Mouse (Mus musculus) forebrain, embryonic 16.5 days (tissue): ENCODE measurements around the gene Mrpl41. TPM values are rescaled to one million over a fixed set of nuclear protein-coding genes. Genes with fewer than 3 reads are reported as not detected.
"Not testable (repeated sequence)": the region's sequence is repeated elsewhere in the genome, so short reads cannot be mapped to it uniquely, and the experiment has no call there.

Experiments
- ATAC-seq: fragments of 200-750 bp; cut with Nextera tagmentation; 2 replicates; pipeline ENCODE4 v1.8.0; 2017; ENCODE audit warnings: mild to moderate bottlenecking, moderate library complexity
- H3K27ac ChIP-seq: fragments of 300-500 bp; sonication (generic); 2 replicates; pipeline ENCODE4 v1.5.1; 2014; ENCODE audit warnings: low read length, control low read depth
- H3K27me3 ChIP-seq: fragments of 300-500 bp; sonication (generic); replicated peaks from 2 replicates; pipeline ENCODE4 v1.6.1; 2014; ENCODE audit warnings: low read length; ENCODE audit not compliant: control insufficient read depth, insufficient read depth
- H3K36me3 ChIP-seq: fragments of 300-500 bp; sonication (generic); 2 replicates; pipeline ENCODE4 v1.6.1; 2014; ENCODE audit not compliant: control insufficient read depth, insufficient read depth
- H3K4me1 ChIP-seq: fragments of 300-500 bp; sonication (generic); replicated peaks from 2 replicates; pipeline ENCODE4 v1.6.1; 2014; ENCODE audit warnings: low read length; ENCODE audit not compliant: control insufficient read depth, insufficient read depth
- H3K4me2 ChIP-seq: fragments of 300-500 bp; sonication (generic); 2 replicates; pipeline ENCODE4 v1.6.1; 2014; ENCODE audit warnings: mild to moderate bottlenecking, low read length, control low read depth
- H3K4me3 ChIP-seq: fragments of 300-500 bp; sonication (generic); replicated peaks from 2 replicates; pipeline ENCODE4 v1.5.1; 2014; ENCODE audit warnings: mild to moderate bottlenecking, low read length, control low read depth
- H3K9ac ChIP-seq: fragments of 300-500 bp; sonication (generic); replicated peaks from 2 replicates; pipeline ENCODE4 v1.6.1; 2014; ENCODE audit warnings: low read depth, low read length, control low read depth
- H3K9me3 ChIP-seq: fragments of 300-500 bp; sonication (generic); 2 replicates; pipeline ENCODE4 v1.6.1; 2016; ENCODE audit warnings: low read length; ENCODE audit not compliant: control insufficient read depth
- WGBS: fragments of 180-500 bp; shearing (Covaris S2); extraction: QIAGEN DNeasy Blood & Tissue Kit; methylation state at CpG from one replicate; pipeline ENCODE4 v1.1.7; 2014; 5-methylcytosine and 5-hydroxymethylcytosine counted together
- polyA plus RNA-seq: library from polyadenylated mRNA; unstranded; fragments of >200 nt; fragmentation: Nextera tagmentation; extraction: Ambion mirVana; gene quantifications from 2 replicates; pipeline ENCODE4 v1.2.1, GENCODE M21; 2015

Mrpl41 gene
- polyA plus RNA-seq, 1 experiment from 2014 or later, result 143 TPM

DNA sequence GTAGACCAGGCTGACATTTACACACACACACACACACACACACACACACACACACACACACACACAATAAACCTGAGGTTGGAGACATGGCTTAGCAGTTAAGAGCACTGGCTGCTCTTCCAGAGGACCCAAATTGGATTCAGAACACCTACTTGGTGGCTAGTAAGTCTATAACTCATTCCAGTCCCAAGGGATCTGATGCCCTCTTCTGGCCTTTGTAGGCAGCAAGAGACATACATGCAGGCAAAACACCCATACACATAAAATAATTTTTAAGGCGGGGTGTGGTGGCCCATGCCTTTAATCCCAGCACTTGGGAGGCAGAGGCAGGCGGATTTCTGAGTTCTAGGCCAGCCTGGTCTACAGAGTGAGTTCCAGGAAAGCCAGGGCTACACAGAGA, 30.6 kb downstream of the Mrpl41 start:
- H3K27ac ChIP-seq, H3K27me3 ChIP-seq, ATAC-seq, H3K4me3 ChIP-seq, H3K36me3 ChIP-seq, H3K9ac ChIP-seq, H3K4me1 ChIP-seq, H3K4me2 ChIP-seq, H3K9me3 ChIP-seq: not testable (repeated sequence)
- 37% methylated on average over 2 of the region's 2 CpGs for WGBS

DNA sequence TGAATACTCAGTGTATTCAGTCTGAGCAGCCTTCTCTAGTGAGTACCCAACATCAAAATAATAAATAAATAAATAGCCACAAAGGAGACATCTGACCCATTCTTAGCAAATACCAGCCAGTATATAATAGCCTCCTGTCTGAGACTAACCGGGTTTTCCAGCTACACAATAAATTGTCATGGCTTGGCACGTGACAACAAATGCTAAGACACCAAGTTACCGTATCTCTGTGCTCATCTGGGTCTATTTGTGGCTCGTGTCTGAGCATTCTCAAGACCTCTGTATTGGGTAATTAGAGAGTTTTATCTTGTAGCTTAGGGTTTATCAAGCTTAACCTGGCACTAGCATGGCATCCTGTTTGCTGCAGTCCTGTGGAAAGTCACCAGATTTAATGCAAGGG, 32.8 kb downstream of the Mrpl41 start:
- H3K4me2 ChIP-seq, result no peak overlapping the region
- ATAC-seq, result no peak
- H3K9me3 ChIP-seq, result no peaks in the 10 kb centered on the region
- no peaks in the 10 kb centered on the region for H3K27me3 ChIP-seq
- 77% methylated on average over 4 of the region's 4 CpGs for WGBS
- H3K27ac ChIP-seq, result no peak overlapping the region
- H3K9ac ChIP-seq, result no peak overlapping the region
- no peaks in the 10 kb centered on the region for H3K4me1 ChIP-seq
- no peaks in the 10 kb centered on the region for H3K36me3 ChIP-seq
- no peak overlapping the region for H3K4me3 ChIP-seq

DNA sequence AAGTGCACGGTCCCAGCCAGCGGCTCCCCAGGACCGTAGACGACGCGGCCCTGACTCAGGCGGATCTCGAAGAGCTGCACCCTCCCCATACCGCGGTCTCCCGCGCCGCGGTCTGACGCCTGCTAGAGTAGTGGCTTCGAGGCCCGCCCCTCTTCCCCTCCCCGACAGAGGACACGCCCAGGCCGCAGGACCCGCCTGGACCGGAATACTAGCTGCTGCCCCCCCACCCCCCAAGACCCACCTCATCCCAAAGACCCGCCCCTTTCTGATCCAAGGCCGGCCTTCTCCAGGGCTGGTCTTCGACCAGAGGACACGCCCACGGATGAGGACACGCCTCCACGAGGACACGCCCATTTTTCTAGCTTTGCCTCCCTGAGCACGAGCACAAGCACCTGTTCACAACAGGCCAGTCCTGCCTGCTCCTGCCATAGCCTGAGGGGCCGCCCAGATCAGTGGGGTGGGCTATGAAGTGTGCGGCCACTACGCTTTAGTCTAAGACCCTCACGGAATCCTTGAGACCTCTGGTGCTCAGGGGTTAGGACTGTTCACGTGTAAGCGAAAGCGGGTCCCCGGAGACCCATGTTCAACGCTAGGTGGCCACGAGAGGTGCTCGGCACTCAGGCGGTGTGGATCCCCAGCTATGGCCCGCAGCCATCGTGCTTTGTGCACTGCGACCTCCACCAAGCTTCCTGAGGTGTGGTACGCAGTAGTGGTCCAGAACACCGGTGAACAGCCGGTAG, 39.7 kb downstream of the Mrpl41 start, which contains the start of gene Arrdc1:
Gene Arrdc1, minus strand, starts transcription at position 196 of the 740 bp plus-strand sequence.
- no peaks in the 10 kb centered on the region for H3K36me3 ChIP-seq
- no peaks in the 10 kb centered on the region for H3K27me3 ChIP-seq
- under 1% methylated on average over 48 of the region's 49 CpGs for WGBS
- no peaks in the 10 kb centered on the region for H3K9me3 ChIP-seq
- H3K4me3 ChIP-seq, result peak within 1 kb of the TSS; percentile 57
- peak within 1 kb of the TSS; percentile 80 for H3K4me2 ChIP-seq
- peak; percentile 92 for ATAC-seq
- peaks cover 11% of the 10 kb centered on the region for H3K4me1 ChIP-seq
- peak within 1 kb of the TSS; percentile 66 for H3K9ac ChIP-seq
- H3K27ac ChIP-seq, result no peak within 1 kb of the TSS

DNA sequence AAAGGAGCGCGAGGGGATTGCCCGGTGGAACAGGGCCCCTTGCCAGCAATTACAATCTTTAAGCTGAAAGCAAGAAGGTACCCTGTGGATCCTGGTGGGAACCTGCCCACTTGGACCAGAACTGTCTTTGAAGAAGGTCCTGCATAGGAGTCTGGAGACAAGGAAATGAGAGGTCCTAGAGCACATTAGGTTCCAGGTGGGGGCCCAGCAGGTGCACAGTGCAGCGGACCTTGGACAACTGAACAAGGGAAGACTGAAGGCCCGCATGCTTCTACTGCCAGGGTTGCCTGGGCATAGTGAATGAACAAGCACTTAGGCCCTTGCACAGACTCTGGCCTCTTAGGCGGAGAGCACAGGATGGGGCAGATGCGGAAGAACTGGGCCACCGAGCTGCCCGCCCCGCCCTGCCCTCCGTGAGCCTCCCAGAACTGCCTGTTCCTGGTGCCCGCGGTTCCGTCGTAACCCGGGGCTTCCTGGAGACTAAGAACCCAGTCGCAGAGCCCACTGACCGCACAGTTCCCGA, 40.4 kb downstream of the Mrpl41 start:
- H3K4me3 ChIP-seq, result peak overlapping the region; percentile 57
- H3K27ac ChIP-seq, result no peak overlapping the region
- H3K27me3 ChIP-seq, result no peaks in the 10 kb centered on the region
- H3K36me3 ChIP-seq, result no peaks in the 10 kb centered on the region
- peak overlapping the region; percentile 80 for H3K4me2 ChIP-seq
- WGBS, result 5% methylated on average over 19 of the region's 19 CpGs
- no peaks in the 10 kb centered on the region for H3K9me3 ChIP-seq
- peak overlapping the region; percentile 66 for H3K9ac ChIP-seq
- H3K4me1 ChIP-seq, result peaks cover 11% of the 10 kb centered on the region
- ATAC-seq, result peak; percentile 58

DNA sequence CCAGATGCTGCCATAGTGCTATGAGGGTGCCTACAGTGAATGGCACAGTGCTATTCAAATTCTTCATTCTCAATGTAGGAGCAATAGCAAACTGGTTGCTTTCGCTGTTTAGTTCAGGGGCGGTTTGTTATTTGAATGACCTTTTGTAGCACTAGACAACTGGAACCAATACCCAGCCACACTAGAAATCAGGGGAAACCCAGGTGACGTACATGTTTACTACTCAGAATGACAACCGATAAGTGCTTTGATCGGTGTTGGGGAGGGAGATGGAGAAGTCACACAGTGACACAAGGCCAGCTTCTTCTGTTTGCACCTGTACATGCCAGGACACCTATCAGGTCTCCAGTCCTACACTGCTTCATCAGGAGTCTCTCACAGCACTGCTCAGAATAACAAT, 45.3 kb downstream of the Mrpl41 start:
- Histone ChIP-seq H3K9me3 (no peaks in the 10 kb centered on the region), H3K27me3 (no peaks in the 10 kb centered on the region), H3K9ac (no peak overlapping the region), H3K36me3 (no peaks in the 10 kb centered on the region), H3K4me1 (peaks cover 7% of the 10 kb centered on the region), H3K27ac (no peak overlapping the region), H3K4me2 (no peak overlapping the region), H3K4me3 (no peak overlapping the region)
- ATAC-seq, result no peak
- WGBS, result 91% methylated on average over 5 of the region's 5 CpGs

DNA sequence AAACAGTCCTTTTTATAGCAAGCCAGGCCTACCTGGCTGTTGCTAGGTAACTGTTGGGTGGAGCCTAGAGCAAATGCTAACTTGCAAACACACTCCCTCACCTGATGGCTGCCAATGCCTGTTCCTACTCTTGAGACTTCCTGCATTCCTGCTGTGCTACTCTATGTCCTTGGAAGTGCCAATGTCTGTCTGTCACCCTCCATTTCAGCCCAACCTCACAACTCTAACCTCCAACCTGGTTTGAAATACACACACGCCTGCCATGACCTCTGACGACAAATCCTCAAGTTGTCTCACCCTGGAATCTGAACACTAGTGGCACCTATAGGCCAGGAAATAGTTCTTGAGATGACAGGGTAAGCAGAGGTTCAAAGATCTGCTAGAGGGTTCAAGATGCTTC, 45.8 kb downstream of the Mrpl41 start:
- no peak overlapping the region for H3K9ac ChIP-seq
- H3K27ac ChIP-seq, result no peak overlapping the region
- H3K9me3 ChIP-seq, result no peaks in the 10 kb centered on the region
- 69% methylated on average over 2 of the region's 2 CpGs for WGBS
- no peaks in the 10 kb centered on the region for H3K36me3 ChIP-seq
- peaks cover 6% of the 10 kb centered on the region for H3K4me1 ChIP-seq
- no peaks in the 10 kb centered on the region for H3K27me3 ChIP-seq
- ATAC-seq, result no peak
- H3K4me3 ChIP-seq, result no peak overlapping the region
- no peak overlapping the region for H3K4me2 ChIP-seq

DNA sequence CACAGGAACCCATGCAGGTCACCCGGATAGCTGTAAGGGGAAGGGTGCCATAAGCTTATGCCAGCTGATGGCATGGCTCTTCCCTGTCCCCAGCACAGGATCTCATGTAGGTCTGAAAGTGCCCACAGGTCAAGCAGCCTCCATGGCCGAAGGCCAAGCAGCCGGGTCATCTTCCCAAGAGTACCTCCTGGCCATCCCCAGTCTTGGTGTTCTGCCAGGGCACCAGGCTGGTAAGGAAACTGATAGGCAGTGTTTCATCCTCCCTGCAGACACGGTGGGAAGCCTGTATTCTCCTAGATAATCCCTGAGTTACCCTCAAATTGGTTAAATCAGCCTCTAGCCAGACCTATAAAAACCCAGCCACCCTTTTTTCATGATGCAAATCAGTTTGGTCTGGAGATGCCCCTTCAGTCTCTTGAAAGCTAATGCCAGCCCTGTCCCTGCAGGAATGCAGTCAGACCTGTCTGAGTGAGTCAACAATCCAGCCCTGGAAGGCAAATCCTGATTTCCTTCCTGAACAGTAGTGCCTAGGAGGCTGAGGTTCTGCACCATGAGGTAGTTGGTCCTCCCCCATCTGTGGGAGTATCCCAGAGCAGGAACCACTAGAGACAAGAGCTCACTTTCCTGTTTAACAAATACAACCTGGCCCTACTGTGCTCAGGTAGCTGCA, 47.0 kb downstream of the Mrpl41 start:
- ATAC-seq, result no peak
- no peaks in the 10 kb centered on the region for H3K36me3 ChIP-seq
- H3K27me3 ChIP-seq, result no peaks in the 10 kb centered on the region
- no peak overlapping the region for H3K4me2 ChIP-seq
- H3K4me1 ChIP-seq, result no peaks in the 10 kb centered on the region
- H3K27ac ChIP-seq, result no peak overlapping the region
- WGBS, result 63% methylated on average over 4 of the region's 4 CpGs
- no peaks in the 10 kb centered on the region for H3K9me3 ChIP-seq
- no peak overlapping the region for H3K4me3 ChIP-seq
- no peak overlapping the region for H3K9ac ChIP-seq

DNA sequence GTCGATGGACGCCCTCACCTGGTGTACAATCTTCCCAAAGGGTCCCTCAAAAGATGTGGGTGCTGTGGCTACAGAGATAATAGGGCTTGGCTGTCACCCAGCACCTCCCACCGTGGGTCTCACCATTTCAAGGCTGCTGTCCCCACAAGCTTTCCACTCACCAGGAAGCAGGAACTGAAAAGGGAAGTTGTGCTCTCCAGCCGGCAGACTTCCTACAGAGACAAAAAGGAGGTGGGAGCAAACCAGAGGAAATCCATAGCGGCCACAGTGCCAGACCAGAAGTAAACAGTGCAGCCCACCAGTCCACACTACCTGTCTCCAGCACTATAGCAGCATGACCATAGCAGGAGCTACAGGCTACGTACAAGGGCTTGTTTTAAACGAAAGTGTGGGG, 47.9 kb downstream of the Mrpl41 start:
- H3K27ac ChIP-seq, result no peak overlapping the region
- WGBS, result 83% methylated on average over 7 of the region's 7 CpGs
- no peak for ATAC-seq

DNA sequence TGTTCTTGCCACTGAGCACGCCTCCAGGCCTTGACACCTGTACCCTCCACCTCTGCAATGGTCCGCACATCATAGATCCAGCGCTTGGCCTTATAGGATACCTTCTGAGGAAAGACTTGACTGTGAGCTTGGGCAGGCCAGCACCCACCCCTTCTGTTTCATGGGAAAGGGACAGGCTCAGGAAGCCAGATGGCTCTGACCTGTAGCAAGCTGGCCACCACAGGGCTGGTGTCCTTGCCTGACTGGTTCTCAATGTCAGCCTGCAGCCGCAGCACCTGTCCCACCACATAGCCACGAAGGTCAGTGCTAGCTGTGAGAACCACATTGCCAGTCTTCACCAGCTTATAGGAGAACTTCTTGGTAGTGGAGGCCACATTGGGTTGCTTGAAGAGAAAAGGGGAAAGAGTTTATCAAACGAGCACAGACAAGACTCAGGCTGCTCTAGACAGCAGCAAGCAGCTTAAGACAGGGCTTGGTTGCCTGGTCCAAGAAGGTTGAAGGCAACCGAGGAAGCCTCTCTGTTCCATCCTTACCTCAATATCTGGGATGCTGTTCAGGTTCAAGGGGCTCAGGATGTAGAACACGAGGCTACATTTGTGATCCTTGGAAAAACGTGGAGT, 48.4 kb downstream of the Mrpl41 start:
- Histone ChIP-seq H3K9me3 (no peaks in the 10 kb centered on the region), H3K4me3 (no peak overlapping the region), H3K36me3 (no peaks in the 10 kb centered on the region), H3K4me2 (no peak overlapping the region), H3K27me3 (no peaks in the 10 kb centered on the region), H3K27ac (no peak overlapping the region), H3K9ac (no peak overlapping the region), H3K4me1 (no peaks in the 10 kb centered on the region)
- 87% methylated on average over 9 of the region's 9 CpGs for WGBS
- ATAC-seq, result no peak

More for the DNA sequence above, 47.9 kb downstream of the Mrpl41 start:
- Histone ChIP-seq H3K27me3 (no peaks in the 10 kb centered on the region), H3K4me2 (no peak overlapping the region), H3K4me1 (no peaks in the 10 kb centered on the region), H3K9ac (no peak overlapping the region), H3K36me3 (no peaks in the 10 kb centered on the region), H3K4me3 (no peak overlapping the region), H3K9me3 (no peaks in the 10 kb centered on the region)
